Mouse (Mus musculus) cortical plate, adult 2 months (tissue): ENCODE measurements around the gene Rnasel. TPM values are rescaled to one million over a fixed set of nuclear protein-coding genes. Genes with fewer than 3 reads are reported as not detected.
A peak's percentile ranks its signal among the peaks of the same experiment; 100 is the strongest.

Experiments used
- H3K27ac ChIP-seq: fragments of 200-500 bp; 2 replicates; pipeline ENCODE4 v1.5.1; 2012; ENCODE audit warnings: low read length, control low read depth, inconsistent platforms; ENCODE audit not compliant: insufficient read depth
- H3K4me1 ChIP-seq: fragments of 200-500 bp; 2 replicates; pipeline ENCODE4 v1.6.1; 2011; ENCODE audit warnings: low read length; ENCODE audit not compliant: control insufficient read depth, insufficient read depth
- H3K4me3 ChIP-seq: fragments of 200-500 bp; 2 replicates; pipeline ENCODE4 v1.5.1; 2011; ENCODE audit warnings: mild to moderate bottlenecking, low read length, control low read depth; ENCODE audit not compliant: insufficient read depth
- CTCF ChIP-seq: fragments of 200-500 bp; IDR thresholded peaks from 2 replicates; pipeline ENCODE4 v1.5.1; 2011; ENCODE audit warnings: mild to moderate bottlenecking, control low read depth, low read length; ENCODE audit not compliant: insufficient read depth; ENCODE audit errors: extremely low read depth
- POLR2A ChIP-seq: fragments of 200-500 bp; IDR thresholded peaks from 2 replicates; pipeline ENCODE4 v1.6.1; 2011; ENCODE audit warnings: mild to moderate bottlenecking, low read length, control low read depth; ENCODE audit not compliant: insufficient read depth; ENCODE audit errors: extremely low read depth
- polyA plus RNA-seq: library from polyadenylated mRNA; depleted of rRNA; stranded (reverse); fragments of >200 nt; gene quantifications from 2 replicates; pipeline ENCODE4 v1.2.3, GENCODE M21; 2012; rRNA removed

Gene Rnasel
- polyA plus RNA-seq, 1 experiment: 15.0 TPM

DNA sequence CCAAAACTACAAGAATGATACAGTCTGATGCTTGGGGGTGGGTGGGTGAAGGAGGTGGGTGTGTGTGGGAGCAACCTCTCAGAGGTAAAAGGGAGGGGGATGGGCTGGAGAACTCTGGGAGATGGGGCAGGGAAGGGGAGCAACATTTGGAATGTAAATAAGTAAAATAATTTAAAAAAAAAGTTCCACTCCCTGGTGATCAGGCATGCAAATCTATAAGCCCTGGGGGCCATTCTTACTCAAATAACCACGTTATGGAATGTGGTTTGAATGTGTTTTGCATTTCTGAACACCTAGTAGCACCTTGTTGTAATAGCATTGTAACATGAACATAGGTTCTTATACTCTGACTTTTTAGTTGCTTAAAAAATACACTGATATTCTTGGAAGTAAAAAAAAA, 34.1 kb downstream of the Rnasel start:
- no peak for TF ChIP-seq CTCF
- TF ChIP-seq POLR2A: no peak
- no peaks in the 10 kb centered on the region for H3K4me1 ChIP-seq
- no peak overlapping the region for H3K27ac ChIP-seq
- no peak overlapping the region for H3K4me3 ChIP-seq

DNA sequence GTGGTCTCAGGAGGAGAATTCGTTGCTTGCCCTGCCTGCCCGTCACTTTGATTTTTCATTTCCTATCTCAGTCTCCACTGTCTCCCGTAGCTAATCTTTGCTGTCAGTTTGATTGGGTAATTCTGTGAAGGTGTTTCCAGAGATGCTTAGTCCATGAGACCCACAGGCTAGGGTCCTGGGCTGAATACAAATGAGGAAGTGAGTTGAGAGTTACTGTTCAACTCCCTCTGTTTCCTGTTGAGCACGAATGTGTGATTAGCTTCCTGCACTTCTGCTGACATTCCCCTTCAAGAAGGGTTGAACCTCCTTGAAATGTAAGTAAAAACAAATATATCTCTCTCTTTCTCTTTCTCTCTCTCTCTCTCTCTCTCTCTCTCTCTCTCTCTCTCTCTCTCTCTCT, 36.4 kb downstream of the Rnasel start:
- Histone ChIP-seq H3K4me1 (no peaks in the 10 kb centered on the region), H3K4me3 (no peak overlapping the region), H3K27ac (no peak overlapping the region)
- TF ChIP-seq POLR2A (no peak), CTCF (no peak)

DNA sequence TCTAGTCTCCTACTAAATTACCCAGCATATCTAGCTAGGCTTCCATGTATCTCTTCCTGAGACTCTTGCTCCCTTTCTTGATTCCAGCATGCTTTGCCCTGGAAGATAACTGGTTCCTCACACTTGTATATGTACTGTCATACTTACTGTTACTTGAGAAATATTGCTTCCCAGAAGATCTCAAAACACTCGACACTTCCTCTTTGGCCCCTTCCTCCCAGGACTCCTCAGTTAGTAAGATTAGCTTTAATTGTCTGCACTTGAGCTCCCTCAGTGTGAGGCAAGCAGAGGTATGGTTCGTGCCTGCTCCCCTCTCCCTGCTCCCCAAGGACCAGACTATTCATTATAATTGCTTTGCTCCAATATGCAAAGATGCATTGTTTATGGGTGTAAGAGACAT, 41.5 kb downstream of the Rnasel start:
- H3K4me3 ChIP-seq: no peak overlapping the region
- no peaks in the 10 kb centered on the region for H3K4me1 ChIP-seq
- TF ChIP-seq POLR2A: no peak
- no peak for TF ChIP-seq CTCF
- H3K27ac ChIP-seq: no peak overlapping the region

DNA sequence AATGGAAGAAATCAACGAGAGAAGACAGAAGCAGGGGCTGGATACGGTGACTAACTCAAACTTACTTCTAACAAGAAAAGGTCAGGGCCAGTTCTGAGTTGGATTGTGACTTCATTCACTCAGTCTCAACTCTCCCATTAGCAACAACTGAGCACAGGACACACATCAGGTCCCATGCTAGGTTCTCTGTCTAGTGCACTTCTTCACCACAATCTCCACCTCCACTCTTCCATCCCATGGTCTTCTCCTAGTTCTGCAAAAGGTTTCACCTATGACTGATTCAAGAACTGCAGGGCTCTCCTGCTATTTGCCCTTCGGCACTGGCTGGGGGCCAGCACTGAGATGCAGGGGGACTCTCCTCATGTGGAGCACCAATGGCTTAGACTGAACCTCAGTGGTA, 45.0 kb downstream of the Rnasel start:
- TF ChIP-seq CTCF (no peak), POLR2A (no peak)
- Histone ChIP-seq H3K4me3 (no peak overlapping the region), H3K4me1 (no peaks in the 10 kb centered on the region), H3K27ac (no peak overlapping the region)

DNA sequence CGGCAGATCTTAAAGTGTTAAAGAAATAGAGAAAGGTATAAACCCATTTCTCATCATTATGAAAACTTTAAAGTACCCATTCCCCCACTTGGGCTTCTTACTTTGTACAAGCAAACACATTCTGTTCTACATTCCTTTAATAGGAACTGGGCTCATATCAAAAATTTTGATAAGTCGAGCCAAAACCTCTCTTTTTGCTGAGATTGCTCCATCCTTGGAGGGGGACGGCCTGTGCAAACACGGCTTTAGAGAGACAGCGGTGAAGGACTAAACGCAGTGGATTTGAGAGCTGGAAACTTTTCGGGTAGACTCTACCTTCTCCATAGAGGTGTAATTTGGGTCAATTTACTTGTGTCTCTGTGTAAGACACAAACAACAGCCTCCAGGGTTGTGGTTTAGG, 53.5 kb downstream of the Rnasel start:
- TF ChIP-seq POLR2A (no peak), CTCF (no peak)
- no peak overlapping the region for H3K4me3 ChIP-seq
- no peaks in the 10 kb centered on the region for H3K4me1 ChIP-seq
- H3K27ac ChIP-seq: no peak overlapping the region

- TF ChIP-seq CTCF (no peak), POLR2A (no peak)
- no peaks in the 10 kb centered on the region for H3K4me1 ChIP-seq
- H3K27ac ChIP-seq: no peak overlapping the region
- H3K4me3 ChIP-seq: no peak overlapping the region
Measured at GRCm38 (mm10) chr1:153803530-153803929, 54.3 kb downstream of the Rnasel start.

- TF ChIP-seq POLR2A: no peak
- peak; percentile 67 for TF ChIP-seq CTCF
- H3K4me3 ChIP-seq: no peak overlapping the region
- H3K4me1 ChIP-seq: no peaks in the 10 kb centered on the region
- no peak overlapping the region for H3K27ac ChIP-seq
Measured at GRCm38 (mm10) chr1:153807390-153807993, 58.3 kb downstream of the Rnasel start.

Other genes starting within 250 kb of the Rnasel start
- 3.3 and 3.5 TPM in 2 replicates for gene Npl, start 199.4 kb upstream of the Rnasel start, polyA plus RNA-seq
- gene Rgs8, start 96.4 kb upstream of the Rnasel start, polyA plus RNA-seq: 43.2 and 47.3 TPM in 2 replicates
- 10.9 and 13.4 TPM in 2 replicates for gene Rgs16, start 9.1 kb upstream of the Rnasel start, polyA plus RNA-seq
- gene Rgsl1, start 94.7 kb downstream of the Rnasel start, polyA plus RNA-seq: 6.0 and 6.9 TPM in 2 replicates
- not detected in 2 replicates for gene Teddm1b, start 124.9 kb downstream of the Rnasel start, polyA plus RNA-seq
- not detected in 2 replicates for gene Teddm1a, start 142.3 kb downstream of the Rnasel start, polyA plus RNA-seq
- 2,520 and 2,775 TPM in 2 replicates for gene Glul, start 150.5 kb downstream of the Rnasel start, polyA plus RNA-seq
- 4.6 and 5.7 TPM in 2 replicates for gene Teddm2, start 150.8 kb downstream of the Rnasel start, polyA plus RNA-seq